Mouse (Mus musculus): ENCODE data around the gene Rbm38.

The Rbm38 gene

DNA sequence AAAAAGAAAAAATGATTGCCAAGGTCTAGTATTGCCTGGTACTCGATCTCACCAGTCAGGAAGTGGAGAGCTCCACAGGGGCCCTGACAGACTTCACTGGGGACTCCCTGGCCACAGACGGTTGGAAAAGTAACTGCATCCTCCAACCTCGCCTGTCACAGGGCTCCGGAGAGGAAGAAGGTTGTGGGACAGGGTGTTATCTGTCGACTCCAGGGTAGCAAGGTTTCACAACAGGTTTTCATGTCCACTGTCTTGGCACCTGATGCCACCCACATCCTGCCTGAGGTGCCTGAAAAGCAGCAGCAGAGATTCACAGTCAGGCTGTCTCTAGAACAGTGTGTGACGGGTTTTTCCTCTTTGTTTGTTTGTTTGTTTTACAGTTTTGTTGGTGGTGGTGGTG lies 2.4 kb upstream of the Rbm38 start:
- DNase-seq, result peak; percentile 52

DNA sequence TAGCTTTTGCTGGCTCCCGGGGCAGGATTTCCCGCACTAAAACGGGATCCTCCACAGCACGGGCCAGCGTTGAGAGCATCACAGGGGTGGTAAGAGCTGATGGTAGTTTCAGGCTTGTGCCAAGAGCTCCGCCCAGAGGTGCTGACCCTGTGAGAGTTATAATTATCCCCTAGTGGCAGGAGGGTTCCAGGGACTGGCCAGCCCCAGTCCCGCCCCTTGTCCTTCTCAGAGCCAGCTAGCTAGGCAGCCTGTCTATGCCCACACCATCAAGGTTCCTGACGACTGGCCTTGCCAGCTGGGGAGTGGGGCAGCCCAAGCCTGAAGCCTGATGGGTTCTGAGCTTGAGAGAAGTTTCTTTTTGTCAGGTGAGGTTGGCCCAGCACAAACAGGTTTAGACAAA lies 1.7 kb upstream of the Rbm38 start:
- DNase-seq, result peak; percentile 14

DNA sequence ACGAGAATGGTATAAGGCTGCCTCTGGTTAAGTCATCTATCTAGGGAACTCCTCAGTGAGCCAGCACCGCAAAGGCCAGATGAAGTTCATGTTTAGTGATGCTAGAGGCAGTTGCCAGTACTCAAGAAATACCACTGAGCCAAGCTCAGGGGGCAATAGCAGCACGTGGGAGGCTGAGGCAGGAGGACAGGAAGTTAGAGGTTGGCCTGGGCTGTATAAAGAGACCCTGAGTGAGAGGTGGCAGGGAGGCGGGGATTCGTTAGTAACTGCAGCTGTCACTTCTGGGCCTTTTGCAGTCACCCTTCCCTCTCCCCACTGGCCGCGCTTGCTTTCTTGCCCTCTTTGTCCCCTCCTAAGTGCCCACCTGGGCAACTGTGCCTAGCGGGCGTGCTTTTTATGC lies 976 bp upstream of the Rbm38 start:
- DNase-seq, result peak; percentile 60

DNA sequence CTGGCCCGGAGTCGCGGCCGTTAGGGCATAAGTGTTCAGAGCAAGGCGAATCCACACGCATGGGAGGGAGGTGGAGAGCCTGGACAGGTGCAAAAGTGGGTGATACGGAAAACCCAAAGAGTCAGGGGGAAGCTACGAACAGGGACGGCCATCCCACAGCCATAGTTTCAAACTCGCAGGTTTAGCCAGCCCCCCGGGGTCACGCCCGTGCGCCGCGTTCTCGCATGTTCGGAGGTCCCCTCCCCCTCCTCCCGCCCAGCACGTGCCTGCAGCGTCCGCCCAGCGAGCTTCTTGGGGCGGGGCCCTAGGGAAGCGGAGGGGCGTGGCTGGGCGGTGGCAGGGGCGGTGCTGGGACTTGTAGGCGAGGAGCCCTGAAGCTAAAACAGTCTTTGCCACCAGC lies 508 bp upstream of the Rbm38 start:
- DNase-seq, result peak; percentile 97

DNA sequence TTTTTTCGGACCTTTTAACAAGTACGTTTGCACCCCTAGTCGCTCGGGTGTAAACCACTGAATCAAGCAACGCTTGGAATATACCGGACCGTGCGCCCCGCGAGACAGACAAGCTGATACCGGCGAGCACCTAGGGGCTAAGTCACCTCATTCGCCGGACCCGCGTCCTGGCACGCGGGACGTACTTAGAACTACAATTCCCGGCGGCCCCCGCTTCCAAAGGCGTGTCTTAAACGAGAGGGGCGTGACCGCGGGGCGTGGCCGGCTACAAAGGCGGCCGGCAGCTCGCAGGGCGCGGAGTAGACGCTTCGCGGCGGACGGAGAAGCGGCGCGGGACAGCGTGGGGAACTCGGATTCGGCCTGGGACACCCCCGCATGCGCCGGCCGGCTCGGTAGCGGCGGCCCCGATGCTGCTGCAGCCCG lies 1.3 kb downstream of the Rbm38 start:
- DNase-seq, result peak; percentile 97

DNA sequence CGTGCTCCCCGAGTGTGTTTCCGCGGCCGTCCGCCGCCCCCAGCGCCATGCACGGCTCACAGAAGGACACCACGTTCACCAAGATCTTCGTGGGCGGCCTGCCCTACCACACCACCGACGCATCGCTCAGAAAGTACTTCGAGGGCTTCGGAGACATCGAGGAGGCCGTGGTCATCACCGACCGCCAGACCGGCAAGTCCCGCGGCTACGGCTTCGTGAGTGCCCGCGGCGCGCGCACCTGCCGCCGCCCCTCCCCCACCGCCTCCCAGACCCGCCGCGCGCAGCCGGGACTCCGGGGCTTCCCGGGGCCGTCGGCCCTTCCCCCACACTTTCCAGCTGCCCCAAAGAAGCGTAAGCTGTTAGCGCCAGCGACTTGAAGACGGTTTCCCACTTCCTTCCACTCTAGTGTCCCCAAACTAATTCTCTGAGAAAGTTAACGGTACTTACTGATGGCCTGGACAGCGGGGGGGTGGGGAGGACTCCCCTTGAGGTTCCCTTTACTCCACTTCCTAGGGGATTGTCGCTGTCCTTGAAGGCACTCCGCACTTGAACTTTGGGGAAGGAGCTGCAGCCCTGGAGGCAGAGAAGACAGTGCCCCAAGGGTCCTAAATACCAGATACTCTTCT lies 1.9 kb downstream of the Rbm38 start:
- peak; percentile 75 for DNase-seq

DNA sequence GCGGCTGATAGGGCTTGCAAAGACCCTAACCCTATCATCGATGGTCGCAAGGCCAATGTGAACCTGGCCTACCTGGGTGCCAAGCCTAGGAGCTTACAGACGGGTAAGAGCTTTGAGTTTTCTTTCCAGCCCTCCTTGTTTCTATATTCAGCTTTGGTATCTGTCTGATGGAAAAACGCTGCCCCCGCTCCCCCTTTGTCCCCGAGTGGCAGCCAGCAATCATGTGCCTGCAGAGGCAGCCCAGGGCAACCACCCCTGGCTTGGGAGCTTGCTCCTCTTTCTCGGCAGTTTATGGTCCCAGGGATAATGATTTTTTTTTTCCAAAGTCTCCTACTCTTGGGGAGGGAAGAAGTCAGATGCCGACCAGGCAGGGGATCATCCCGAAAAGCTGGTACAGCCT lies 2.5 kb downstream of the Rbm38 start:
- peak; percentile 36 for DNase-seq

DNA sequence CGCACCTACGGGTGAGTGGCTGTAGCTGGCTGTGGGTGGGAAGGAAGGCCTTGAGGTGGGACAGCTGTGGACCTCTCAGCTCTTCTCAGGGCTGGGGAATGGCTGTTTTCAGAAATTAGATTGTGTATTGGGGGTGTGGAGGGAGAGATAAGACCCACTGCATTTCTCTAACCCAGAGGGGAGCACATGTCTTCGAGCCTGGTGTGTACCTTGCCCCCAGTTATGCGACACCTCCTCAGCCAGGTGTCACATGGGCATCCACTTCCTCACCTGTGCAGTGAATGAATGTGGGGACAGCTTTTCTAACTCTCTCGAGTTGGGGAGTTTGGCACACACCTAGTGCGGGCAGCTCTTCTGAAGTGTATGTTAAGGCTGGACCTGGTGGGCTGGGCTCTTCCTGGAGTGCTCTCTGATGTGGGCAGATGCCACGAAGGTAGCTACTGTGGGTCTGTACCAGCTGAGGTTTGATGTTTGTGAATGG lies 3.1 kb downstream of the Rbm38 start:
- peak; percentile 53 for DNase-seq

DNA sequence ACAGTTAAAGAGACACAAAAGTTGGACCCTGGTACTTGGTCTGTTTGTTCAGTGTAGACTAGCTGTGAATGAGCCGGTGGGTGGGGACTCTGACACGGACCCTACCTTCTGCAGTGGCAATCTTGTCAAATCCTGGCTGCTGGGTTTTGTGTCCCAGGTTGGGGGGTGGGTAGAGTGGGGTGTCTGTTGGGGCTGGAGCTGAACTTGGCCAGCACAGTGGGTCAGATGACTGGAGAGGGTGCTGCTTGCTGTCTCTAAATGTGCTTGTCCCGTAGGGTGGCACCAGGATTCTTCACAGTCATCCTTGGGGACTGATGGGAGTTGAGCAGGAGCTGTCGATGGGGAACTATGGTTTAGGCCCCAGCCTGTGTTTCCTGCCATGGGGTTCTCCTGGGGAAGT lies 3.7 kb downstream of the Rbm38 start:
- no peak for DNase-seq

DNA sequence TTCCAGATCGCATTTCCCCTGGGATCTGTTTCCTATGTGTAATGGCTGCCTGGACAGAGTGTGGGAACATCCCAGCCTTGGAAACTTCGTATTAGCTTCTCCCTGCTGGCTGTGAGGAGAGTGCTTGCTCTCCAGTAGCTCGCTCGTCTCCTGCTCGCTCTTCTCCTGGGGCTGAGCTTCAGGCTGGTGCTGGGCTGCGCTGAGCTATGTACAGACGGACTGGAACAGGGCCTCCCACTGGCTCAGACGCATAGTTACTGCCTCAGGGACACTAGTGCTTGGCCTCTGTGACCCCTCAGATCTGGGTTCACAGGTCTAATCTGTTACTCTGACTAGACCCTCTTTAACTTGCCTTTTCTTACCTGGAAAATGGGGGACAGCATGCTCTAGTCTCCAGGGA lies 4.1 kb downstream of the Rbm38 start:
- no peak for DNase-seq

DNA sequence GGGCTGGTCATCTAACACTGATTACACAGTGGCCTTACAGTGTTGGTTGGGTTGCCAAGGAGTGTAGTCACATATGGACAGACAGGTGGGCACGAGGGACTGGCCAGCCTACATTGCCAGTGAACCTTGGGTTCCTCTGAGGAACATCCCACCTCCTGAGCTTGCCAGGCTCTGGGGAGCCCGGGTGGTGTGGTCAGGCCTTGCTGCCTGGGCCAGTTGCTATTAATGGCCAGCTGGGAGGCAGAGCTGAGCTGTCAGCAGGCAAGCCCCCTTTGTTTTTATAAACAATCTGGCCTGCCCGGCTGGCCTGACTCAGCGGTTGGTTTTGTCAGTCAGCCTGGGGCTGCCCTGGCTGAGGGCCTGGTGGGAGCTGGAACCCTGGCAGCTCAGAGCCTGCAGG lies 4.6 kb downstream of the Rbm38 start:
- no peak for DNase-seq

DNA sequence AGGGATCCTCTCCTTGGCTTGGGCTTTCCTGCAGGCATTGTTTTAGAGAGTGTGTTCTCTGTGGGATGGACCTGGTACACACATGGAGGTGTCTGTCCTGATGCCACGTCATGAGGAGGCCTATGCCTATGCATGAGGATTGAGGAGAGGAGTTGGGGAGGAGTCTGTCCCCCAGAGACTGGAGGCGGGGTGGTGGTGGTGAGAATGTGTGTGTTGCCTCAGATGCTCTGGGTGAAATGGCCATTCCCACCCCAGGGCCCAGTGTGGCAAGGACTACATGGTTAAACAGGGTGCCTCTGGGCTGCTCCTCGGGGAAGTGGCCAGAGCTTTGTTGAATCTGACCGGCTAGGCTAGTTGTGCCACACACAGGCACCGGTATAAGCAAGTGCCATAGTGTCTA lies 6.0 kb downstream of the Rbm38 start:
- peak; percentile 16 for DNase-seq

DNA sequence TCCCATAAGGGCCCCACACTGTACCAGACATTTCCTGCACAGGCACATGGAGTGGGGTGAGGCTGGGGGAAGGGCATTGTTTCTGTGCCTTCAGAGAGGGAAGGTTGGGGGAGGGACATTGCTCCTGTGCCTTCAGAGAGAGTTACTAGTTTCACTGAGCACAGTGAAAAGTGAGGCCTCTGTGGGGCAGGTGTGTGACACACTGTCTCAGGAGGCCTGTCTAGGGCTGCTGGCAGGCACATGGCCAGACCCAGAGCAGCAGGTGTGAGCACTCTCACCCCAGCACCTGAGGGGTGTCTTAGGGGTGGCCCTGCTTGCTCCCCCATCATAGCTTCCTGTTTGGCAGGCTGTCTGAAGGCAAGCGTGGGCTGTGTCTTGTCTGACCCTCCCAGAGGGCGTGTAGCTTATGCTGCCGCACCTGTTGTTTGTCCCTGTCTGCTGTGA lies 6.4 kb downstream of the Rbm38 start:
- DNase-seq, result peak; percentile 85

DNA sequence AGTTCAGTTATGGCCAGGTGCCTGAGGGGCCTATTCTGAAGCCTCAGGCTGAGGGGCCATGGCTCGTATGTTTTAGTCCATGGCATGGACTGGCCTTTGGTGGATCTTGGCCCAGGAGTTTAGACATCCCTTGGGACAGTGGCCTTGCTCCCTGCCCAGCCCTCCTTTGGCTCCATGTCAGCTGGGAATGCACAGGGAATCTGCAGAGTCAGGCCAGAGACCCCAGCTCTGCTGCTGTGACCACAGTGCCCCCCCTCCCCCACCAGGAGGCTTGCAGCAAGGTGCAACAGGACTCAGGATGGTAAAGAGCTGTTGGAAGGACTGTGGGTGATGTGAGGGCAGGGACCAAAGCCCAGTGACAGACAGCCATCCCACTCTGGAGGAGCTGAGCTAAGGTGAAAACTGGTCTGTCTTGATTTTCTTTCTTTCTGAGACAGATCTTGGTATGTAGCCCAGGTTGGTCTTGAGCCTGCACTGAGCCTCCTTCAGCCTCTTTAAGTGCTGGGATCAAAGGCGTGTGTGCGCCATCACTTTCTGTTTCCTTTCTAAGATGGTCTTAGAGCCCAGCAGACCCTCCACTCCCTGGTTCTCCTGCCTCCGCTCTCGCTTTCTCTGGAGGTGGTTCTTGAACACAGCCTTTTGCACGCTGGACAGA lies 7.0 kb downstream of the Rbm38 start:
- DNase-seq, result peak; percentile 22

DNA sequence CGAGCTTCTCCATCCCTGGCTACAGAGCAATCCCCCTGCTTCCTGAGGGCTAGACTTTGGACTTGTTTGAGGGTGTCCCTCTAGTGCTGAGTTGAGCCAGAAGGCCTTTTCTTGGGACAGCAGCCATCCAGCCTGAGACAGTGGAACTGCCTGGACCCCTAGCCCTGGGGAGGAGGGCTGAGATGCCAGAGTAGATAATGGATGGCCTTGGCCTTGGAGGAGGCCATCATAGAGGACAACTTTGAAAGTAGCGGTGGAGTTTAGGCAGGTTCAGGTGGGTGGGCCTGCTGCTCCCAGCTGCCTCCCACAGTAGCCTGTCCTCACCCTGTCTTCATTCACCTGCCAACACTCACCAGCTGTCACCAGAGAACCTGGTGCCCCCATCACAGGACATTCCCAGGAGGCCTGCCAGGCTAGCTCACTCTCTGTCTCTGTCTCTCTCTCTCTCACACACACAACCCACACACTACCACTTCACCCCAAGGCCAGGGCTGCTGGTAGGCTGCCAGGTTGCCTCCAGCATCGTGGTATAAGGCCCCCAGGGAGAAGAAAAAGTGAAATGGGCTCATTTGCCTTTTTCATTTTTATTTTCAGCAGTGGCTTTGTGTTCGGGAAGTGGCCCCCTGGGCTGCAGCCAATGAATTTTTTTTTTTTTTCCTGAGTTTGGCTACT lies 7.7 kb downstream of the Rbm38 start:
- no peak for DNase-seq

DNA sequence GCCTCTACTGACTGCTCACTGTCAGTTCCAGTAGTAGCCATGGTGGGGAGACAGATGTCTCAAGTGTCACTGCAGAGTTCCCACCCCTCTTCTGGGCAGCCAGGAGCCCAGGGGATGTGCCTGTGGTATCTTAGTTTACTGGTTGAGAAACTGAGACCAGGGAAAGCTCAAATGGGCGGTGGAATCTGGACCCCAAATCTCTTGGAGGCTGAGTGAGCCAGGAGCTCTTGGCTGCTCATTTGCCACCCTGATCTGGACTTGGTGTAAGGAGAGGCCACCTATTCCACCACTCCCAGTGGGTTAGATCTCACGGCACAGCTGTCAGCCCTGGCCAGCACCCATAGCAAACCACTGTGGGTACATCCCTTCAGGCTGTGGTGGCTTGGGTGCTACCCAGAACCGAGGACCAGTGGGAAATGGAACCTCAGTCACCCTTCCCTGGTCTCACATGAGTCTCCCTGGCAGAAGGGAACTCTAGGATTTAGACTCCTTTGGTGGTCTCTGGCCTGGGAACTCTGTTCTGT lies 8.3 kb downstream of the Rbm38 start:
- DNase-seq, result no peak

DNA sequence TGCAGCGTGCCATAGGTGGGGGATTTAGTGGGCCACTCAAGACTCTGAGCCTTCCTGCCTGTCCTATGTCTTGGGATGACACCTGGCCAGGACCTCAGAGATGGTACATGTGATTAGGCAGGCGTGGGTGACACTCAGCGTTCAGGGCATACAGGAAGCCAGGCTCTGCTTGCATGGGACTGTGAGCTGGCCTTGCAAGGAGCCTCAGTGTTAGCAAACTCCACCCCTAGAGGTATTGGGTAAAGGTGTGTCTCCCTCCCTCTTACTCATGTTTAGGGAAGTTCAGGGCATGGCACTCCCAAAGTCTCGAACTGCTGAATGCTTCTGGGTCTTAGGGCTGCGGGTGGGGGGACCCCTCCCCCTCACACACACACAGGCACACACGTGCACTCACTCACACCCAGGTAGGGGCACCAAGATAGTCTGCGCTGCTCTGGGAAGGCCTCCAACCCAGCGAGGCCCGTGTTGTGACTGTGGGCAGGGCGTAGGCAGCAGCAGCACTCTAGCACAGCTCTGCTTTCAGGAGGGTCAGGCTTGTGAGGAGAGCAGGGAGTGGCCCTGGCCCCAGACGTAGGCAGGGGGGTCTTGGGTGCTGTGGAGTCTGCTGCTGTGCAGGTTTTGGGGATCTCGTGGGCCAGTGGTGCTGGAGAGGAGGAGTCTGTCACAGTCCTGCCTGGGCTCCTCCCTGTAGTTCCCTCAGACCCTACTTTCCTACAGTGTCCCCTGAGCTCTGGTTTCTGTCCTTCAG lies 10.5 kb downstream of the Rbm38 start:
- no peak for DNase-seq

DNA sequence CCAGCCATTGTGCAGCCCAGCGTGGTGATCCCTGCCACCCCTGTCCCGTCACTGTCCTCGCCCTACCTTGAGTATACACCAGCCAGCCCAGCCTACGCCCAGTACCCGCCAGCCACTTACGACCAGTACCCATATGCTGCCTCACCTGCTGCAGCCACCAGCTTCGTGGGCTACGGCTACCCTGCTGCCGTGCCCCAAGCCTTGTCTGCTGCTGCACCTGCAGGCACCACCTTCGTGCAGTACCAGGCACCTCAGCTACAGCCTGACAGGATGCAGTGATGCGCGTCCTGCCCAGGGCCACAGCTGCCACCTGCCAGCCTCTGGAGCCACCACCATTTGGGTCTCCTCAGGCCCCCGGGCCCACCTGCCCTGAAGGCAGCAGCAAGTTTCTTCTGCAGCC lies 13.2 kb downstream of the Rbm38 start:
- peak; percentile 54 for DNase-seq

DNA sequence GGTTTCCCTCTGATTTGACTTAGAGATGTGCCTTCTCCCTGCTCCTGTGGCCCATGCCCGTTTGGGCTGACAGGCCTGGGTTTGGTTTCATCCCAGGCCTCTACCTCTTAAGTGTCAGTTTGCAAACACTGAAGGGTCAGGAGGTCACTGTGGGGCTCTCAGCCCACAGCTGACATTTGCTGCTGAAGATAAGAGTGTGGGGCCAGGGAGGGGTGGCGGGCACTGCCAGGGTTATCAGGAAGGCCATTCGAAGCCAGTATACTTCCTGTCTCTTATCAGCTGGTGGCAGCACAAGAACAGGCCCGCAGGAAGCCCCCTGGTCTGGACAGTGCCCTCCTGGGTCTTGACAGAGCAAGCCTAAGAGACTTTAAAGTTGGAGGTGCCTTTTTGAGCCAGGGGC lies 14.7 kb downstream of the Rbm38 start:
- no peak for DNase-seq

DNA sequence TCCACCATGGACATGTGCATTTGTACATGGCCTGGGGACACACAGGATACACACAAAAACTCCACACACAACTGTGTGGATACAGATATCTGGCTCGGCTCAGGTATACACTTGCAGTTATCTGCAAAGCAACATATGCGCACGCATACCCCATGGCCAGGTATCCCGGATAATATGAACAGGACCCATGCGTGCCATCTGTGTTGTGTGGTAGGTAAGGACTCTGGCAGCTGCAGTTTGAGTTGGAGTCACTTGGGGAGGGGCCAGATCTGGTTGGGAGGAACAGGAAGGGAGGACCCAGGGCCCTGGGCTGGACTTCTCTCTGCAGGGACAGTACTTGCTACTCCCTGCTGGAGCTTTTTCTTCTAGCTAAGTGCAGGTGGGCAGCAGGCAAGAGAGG lies 15.4 kb downstream of the Rbm38 start:
- DNase-seq, result no peak

DNA sequence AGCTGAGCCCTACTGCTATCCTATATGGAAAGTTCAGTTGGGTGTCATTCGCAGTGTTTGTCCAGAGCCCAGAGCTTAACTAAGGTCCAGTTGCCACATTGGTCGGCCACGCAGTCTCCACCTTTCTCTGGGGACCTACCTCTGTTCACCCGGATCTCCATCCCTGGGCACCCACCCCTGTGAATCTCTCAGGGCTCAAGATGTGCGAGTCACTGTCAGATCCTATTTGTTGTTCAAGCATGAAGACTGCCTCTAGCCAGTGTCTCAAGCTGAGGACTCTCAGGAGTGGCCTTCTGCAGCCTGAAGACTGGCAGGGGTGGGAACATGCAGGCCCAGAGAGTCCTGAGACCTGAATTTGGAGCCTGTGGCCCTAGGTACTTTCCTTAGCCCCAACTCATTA lies 15.8 kb downstream of the Rbm38 start:
- DNase-seq, result no peak

DNA sequence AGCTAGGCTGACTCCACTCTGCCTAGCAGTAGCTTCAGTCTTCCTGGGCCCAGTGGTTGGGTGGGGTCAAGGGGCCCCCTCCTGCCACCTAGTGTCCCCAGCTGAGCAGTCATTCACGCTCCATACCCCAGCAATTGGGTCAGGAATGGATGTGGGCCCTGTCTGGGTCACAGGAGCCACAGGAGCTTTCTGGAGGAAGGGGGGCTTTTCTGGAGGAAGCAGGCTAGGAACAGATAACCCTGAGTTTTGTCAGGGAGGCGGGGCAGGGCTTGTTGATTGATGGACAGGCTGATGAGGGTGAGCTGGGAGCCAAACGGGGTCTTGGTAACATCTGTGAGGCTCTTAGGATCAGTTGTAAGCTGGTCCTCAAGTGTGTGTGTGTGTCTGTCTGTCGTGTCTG lies 16.3 kb downstream of the Rbm38 start:
- no peak for DNase-seq

DNA sequence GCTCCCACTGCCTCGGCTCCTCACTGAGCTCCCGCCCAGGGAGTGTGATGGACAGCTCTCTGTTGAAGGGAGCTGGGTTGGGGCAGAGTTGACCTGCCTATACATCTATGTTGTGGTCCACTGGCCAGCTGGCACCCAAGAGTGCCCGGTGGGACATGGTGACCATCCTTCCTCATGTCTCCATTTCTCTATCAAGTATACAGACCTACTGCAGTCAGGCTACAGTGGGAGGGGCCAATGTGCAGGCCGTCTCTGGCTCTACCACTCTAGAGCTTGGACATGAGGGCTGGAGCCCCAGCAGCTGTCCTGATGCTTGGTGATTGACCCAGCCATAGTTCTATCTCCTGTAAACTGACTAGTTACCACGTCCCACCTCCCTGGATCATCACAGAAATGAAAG lies 17.0 kb downstream of the Rbm38 start:
- no peak for DNase-seq

Measured in thymus, postnatal 25 days (tissue).